Mouse (Mus musculus): ENCODE measurements around the gene Znhit2. TPM values are rescaled to one million over a fixed set of nuclear protein-coding genes. Genes with fewer than 3 reads are reported as not detected.
"Not testable (repeated sequence)": the region's sequence is repeated elsewhere in the genome, so short reads cannot be mapped to it uniquely, and the experiment has no call there.

The Znhit2 gene
- polyA plus RNA-seq, 1 experiment = 42.3 TPM

DNA sequence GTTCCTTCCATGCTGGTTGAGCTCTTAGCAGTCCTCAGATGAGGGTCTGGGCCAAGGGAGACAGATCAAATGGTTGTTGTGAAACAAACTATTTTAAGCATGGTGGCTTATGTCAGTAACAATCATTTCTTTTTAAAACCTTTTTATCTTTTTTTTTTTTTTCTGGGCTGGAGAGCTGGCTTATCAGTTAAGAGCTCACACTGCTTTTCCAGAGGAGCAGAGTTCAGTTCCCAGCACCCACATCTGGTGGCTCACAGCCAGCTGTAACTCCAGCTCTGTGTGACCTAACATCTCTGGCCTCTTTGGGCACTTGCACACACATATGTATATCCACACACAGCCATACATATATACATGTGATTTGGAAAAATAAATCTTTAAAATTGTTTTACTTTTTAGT, 23.3 kb upstream of the Znhit2 start:
- TF ChIP-seq POLR2A (IDR thresholded peaks at IDR 0.05; ENCODE audit: low read depth, low read length) (no peak), CTCF (conservative IDR thresholded peaks at IDR 0.05; ENCODE audit: insufficient read depth, insufficient read length, low read depth, low read length) (no peak)
- H3K4me1 ChIP-seq (ENCODE audit: control insufficient read depth, insufficient read depth, low read length) = no peaks in the 10 kb centered on the region
- DNase-seq = no peak

GRCm38 (mm10) chr19:6038326-6038725, 22.7 kb upstream of the Znhit2 start:
- H3K27me3 ChIP-seq (replicated peaks; ENCODE audit: control insufficient read depth, insufficient read depth, low read length) = no peaks in the 10 kb centered on the region
- H3K4me3 ChIP-seq (ENCODE audit: insufficient read depth, low read depth, low read length) = no peak overlapping the region
- no peak overlapping the region for H3K27ac ChIP-seq (ENCODE audit: insufficient read depth, low read depth, low read length)
- TF ChIP-seq CTCF (conservative IDR thresholded peaks at IDR 0.05; ENCODE audit: insufficient read depth, insufficient read length, low read depth, low read length) (no peak), POLR2A (IDR thresholded peaks at IDR 0.05; ENCODE audit: low read depth, low read length) (no peak)
- no peaks in the 10 kb centered on the region for H3K4me1 ChIP-seq (ENCODE audit: control insufficient read depth, insufficient read depth, low read length)
- no peak for DNase-seq
- H3K36me3 ChIP-seq (ENCODE audit: control insufficient read depth, insufficient read depth, low read length) = no peaks in the 10 kb centered on the region
- WGBS = 82% methylated on average over 7 of the region's 7 CpGs

More for the DNA sequence above, 23.3 kb upstream of the Znhit2 start:
- no peak overlapping the region for H3K27ac ChIP-seq (ENCODE audit: insufficient read depth, low read depth, low read length)
- no peaks in the 10 kb centered on the region for H3K36me3 ChIP-seq (ENCODE audit: control insufficient read depth, insufficient read depth, low read length)
- no peak overlapping the region for H3K4me3 ChIP-seq (ENCODE audit: insufficient read depth, low read depth, low read length)
- H3K27me3 ChIP-seq (replicated peaks; ENCODE audit: control insufficient read depth, insufficient read depth, low read length) = no peaks in the 10 kb centered on the region

DNA sequence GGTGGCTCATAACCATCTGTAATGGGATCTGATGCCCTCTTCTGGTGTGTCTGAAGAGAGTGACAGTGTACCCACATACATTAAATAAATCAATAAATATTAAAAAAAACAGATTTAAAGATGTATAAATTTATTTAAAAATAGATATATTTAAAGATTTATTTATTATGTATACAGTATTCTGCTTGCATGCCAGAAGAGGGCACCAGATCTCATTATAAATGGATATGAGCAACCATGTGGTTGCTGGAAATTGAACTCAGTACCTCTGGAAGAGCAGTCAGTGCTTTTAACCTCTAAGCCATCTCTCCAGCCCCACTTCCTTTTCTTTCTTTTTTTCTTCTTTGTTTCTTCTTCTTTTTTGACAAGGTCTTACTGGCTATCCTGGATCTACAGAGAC, 21.0 kb upstream of the Znhit2 start:
- H3K4me1 ChIP-seq (ENCODE audit: control insufficient read depth, insufficient read depth, low read length) = no peaks in the 10 kb centered on the region
- H3K27me3 ChIP-seq (replicated peaks; ENCODE audit: control insufficient read depth, insufficient read depth, low read length) = no peaks in the 10 kb centered on the region
- DNase-seq = no peak
- TF ChIP-seq CTCF (conservative IDR thresholded peaks at IDR 0.05; ENCODE audit: insufficient read depth, insufficient read length, low read depth, low read length) = no peak
- H3K36me3 ChIP-seq (ENCODE audit: control insufficient read depth, insufficient read depth, low read length) = no peaks in the 10 kb centered on the region
- no peak overlapping the region for H3K4me3 ChIP-seq (ENCODE audit: insufficient read depth, low read depth, low read length)
- no peak overlapping the region for H3K27ac ChIP-seq (ENCODE audit: insufficient read depth, low read depth, low read length)

DNA sequence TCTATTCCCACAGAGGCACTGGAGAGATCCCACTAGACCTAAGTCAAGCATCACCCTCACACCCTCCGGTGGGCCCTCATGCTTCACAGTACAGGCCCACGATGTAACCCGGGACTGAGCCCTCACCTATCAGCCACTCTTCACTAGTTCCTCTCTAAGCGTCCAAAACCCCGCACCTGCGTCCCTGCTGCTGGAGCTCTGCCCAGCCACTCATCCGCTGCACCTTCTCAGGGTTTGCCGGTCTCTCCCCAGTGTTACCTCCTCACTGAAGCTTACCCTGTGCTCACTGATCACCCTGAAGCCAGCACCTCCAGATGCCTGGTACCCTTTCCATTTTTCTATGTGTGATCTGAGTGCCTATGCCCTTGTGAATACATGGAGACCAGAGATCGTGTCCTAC, 18.7 kb upstream of the Znhit2 start:
- no peak for DNase-seq
- Histone ChIP-seq H3K4me3 (ENCODE audit: insufficient read depth, low read depth, low read length) (no peak overlapping the region), H3K36me3 (ENCODE audit: control insufficient read depth, insufficient read depth, low read length) (no peaks in the 10 kb centered on the region), H3K27me3 (replicated peaks; ENCODE audit: control insufficient read depth, insufficient read depth, low read length) (no peaks in the 10 kb centered on the region), H3K27ac (ENCODE audit: insufficient read depth, low read depth, low read length) (no peak overlapping the region), H3K4me1 (ENCODE audit: control insufficient read depth, insufficient read depth, low read length) (no peaks in the 10 kb centered on the region)
- WGBS = 56% methylated on average over 9 of the region's 9 CpGs
- TF ChIP-seq POLR2A (IDR thresholded peaks at IDR 0.05; ENCODE audit: low read depth, low read length) (no peak), CTCF (conservative IDR thresholded peaks at IDR 0.05; ENCODE audit: insufficient read depth, insufficient read length, low read depth, low read length) (no peak)

DNA sequence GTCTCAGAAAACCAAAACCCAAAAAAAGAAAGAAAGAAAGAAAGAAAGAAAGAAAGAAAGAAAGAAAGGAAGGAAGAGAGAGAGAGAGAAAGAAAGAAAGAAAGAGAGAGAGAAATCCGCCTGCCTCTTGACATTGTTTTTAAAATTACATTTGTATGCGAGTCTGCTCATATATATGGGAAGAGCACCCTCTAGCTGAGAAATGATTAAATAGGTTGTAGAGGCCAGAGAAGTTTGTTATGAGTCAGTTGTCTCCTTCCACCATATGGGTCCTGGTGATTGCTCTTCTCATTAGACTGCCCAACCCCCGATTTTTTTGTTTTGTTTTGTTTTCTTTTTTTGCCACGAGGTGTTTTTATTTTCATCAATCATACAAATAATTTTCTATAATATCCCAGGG, 16.9 kb upstream of the Znhit2 start:
- H3K27me3 ChIP-seq (replicated peaks; ENCODE audit: control insufficient read depth, insufficient read depth, low read length); H3K4me3 ChIP-seq (ENCODE audit: insufficient read depth, low read depth, low read length); H3K36me3 ChIP-seq (ENCODE audit: control insufficient read depth, insufficient read depth, low read length); H3K27ac ChIP-seq (ENCODE audit: insufficient read depth, low read depth, low read length); DNase-seq: not testable (repeated sequence)
- H3K4me1 ChIP-seq (ENCODE audit: control insufficient read depth, insufficient read depth, low read length) = peaks cover 12% of the 10 kb centered on the region; the same call in 1 of the 2 replicates
- 42% methylated on average over 4 of the region's 4 CpGs for WGBS
- TF ChIP-seq CTCF (conservative IDR thresholded peaks at IDR 0.05; ENCODE audit: insufficient read depth, insufficient read length, low read depth, low read length) = 0 out of 2 replicates have a peak, but pooled peaks have one; percentile 10

DNA sequence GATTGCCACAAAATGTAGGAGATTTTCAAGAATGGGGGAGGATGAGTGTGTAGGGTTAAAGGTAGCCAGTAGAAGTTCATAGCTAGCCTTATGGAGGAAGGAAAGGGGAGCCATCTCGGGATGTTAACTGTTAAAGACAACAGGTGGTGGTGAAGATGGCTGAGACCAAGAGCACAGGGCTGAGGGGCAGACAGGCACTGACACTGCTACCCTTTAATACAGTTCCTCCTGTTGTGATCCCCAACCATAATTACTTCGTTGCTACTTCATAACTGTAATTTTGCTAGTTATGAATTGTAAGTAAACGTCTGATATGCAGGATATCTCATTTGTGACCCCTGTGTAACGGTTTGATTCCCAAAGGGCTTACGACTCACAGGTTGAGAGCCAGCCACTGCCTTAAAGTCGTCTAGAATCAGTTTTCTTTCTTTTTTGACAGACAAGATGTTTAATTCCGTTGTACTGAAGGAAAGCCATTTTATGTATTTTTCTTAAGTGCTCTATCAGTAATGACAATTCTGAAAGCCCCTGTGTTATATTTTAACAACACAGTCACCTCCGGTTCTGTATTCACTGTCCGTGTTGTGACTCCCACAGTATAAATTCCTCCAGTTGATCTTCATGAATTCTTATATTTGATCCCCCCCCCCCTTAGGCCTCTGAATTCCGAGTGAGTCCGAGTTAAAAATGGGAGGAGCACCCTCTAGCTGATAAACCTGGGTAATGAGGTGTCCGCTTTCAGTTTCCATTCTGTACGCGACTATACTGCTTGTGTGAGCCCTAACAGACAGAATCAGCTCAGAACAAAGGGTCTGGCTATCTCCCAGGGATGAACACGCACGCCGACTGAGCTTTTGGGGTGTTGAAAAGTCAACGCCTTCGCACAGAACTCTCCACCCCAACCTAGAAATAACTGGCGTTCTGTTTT, 15.4 kb upstream of the Znhit2 start:
- DNase-seq = no peak
- H3K4me1 ChIP-seq (ENCODE audit: control insufficient read depth, insufficient read depth, low read length) = peaks cover 12% of the 10 kb centered on the region; the same call in 1 of the 2 replicates
- H3K27ac ChIP-seq (ENCODE audit: insufficient read depth, low read depth, low read length) = peak overlapping the region; percentile 94
- TF ChIP-seq POLR2A (IDR thresholded peaks at IDR 0.05; ENCODE audit: low read depth, low read length) (no peak), CTCF (conservative IDR thresholded peaks at IDR 0.05; ENCODE audit: insufficient read depth, insufficient read length, low read depth, low read length) (no peak)
- 13% methylated on average over 20 of the region's 20 CpGs for WGBS
- H3K27me3 ChIP-seq (replicated peaks; ENCODE audit: control insufficient read depth, insufficient read depth, low read length) = no peaks in the 10 kb centered on the region
- H3K4me3 ChIP-seq (ENCODE audit: insufficient read depth, low read depth, low read length) = peak overlapping the region; percentile 80
- H3K36me3 ChIP-seq (ENCODE audit: control insufficient read depth, insufficient read depth, low read length) = no peaks in the 10 kb centered on the region; the same call in 1 of the 2 replicates

- H3K36me3 ChIP-seq (ENCODE audit: control insufficient read depth, insufficient read depth, low read length) = no peaks in the 10 kb centered on the region; the same call in 1 of the 2 replicates
- DNase-seq = peak; percentile 98
- peaks cover 12% of the 10 kb centered on the region; the same call in 1 of the 2 replicates for H3K4me1 ChIP-seq (ENCODE audit: control insufficient read depth, insufficient read depth, low read length)
- TF ChIP-seq POLR2A (IDR thresholded peaks at IDR 0.05; ENCODE audit: low read depth, low read length) (peak; percentile 57), CTCF (conservative IDR thresholded peaks at IDR 0.05; ENCODE audit: insufficient read depth, insufficient read length, low read depth, low read length) (no peak)
- H3K4me3 ChIP-seq (ENCODE audit: insufficient read depth, low read depth, low read length) = peak within 1 kb of the TSS; percentile 80
- peak within 1 kb of the TSS; percentile 94 for H3K27ac ChIP-seq (ENCODE audit: insufficient read depth, low read depth, low read length)
- under 1% methylated on average over 65 of the region's 65 CpGs for WGBS
- no peaks in the 10 kb centered on the region for H3K27me3 ChIP-seq (replicated peaks; ENCODE audit: control insufficient read depth, insufficient read depth, low read length)
Measured at GRCm38 (mm10) chr19:6046294-6047153, 14.5 kb upstream of the Znhit2 start, which contains the start of gene Syvn1. TSS of gene Syvn1 (plus strand) at chr19:6046576.
